Mouse (Mus musculus): ENCODE results near the gene Gmpr. TPM values are rescaled to one million over a fixed set of nuclear protein-coding genes. Genes with fewer than 3 reads are reported as not detected.

The Gmpr gene
- total RNA-seq, 4 experiments from 2014 or later: 19.0 to 42.8 (median 24.0) TPM

Other genes starting within 250 kb of the Gmpr start
- 10 to 100 TPM in 3 of 4 experiments, 1 to 10 TPM in 1; 8.3 to 13.3 (median 12.2) TPM for gene Mylip, start 117.7 kb upstream of the Gmpr start, total RNA-seq (2022)